Mouse (Mus musculus) T-cell, adult 2 months (primary cell): ENCODE data around the gene Rcn1.

Experiments
- DNase-seq: peaks from one replicate; pipeline ENCODE4 v3.0.0; 2022; ENCODE audit warnings: low spot score

Rcn1 gene

DNA sequence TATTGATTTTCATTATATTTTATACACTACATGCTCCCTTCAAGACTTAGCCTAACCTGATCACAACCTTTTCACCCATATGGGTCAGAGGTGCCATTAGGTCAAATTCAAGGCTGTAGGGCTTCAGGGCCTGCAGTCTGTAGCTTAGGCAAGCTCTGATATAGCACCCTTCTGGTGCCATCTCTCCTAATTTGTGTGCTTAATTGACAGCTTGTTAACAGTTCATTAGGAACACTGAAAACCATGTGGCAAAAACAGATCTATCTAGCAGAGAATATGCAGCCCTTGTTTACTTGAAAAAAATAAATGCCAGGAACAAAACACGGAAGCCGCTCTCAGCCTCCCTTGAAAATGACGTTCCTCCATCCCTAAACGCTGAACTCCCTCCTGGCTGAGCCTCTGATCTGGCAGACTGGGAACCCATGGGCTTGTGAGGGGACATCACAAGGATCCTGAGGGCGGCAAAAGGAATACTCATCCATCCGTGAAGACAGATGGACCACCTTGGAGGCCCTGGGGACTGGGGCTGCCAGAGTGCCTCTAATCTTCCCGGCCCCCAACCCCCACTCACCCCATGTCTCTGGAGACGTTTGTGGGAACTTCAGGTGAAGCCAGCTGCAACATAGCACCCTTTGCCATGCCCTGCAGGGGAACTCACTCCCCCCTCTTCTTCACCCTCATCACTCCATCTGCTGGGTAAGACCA is 61.8 kb downstream of the Rcn1 start:
- DNase-seq = no peak

DNA sequence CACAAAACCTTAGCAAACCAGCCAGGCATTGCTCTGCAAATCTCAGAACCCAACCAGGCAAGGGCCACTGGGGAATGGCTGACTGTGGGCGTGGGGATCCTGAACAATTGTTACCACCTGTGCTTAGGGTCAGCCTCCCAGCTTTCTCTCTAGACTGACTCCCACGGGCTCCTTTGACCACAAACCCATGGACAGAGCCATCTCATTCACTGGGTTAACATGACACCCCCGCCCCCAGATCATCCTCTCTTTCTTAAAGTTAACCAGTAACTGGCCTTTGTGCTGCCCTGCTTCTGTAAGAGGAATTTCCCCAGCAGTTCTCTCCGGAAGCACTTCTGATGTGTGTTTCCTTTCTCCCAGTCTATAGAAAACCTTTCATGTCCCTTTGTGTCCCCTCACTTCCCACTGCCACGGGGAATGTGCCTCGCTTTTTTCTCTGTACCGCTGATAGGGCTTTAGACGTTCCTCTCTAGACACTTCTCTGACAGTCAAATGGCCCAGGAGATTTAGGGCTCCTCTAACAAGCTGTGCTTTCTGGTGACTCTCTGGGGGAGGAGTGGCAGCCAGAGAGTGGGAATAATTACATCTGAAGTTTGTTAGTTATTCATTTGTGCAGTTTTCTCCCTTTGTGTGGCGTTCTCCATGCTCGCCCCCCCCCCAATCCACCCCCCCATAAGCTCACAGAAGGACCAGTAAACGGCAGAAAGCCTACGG is 62.6 kb downstream of the Rcn1 start:
- DNase-seq = no peak
